Mouse (Mus musculus): ENCODE measurements at regions not wholly inside any gene's neighbourhood (a gene's known extent, or its start where the extent isn't known, plus 50 kb on each side); places are given as distances from the start of the nearest gene placed in this dataset.

DNA sequence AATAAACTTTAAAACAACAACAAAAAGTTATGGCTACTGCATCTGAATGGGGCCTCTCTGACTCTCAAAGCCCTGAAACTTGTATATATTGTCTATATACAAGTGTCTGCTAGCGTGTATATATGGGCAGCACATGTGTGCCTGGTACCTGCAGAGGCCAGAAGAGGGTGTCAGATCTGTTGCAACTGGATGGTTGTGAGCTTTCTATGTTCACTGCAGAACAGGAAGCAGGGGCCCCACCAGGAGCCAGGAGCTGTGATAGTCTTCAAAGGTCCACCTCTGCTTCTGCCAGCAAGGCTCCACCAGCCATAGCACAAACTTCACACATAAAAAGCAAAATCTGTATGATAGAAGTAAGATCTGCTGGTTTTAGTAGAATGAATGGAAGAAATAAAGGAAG is 297.1 kb upstream of the Rnaseh2b start:
- no peak for TF ChIP-seq CTCF (IDR thresholded peaks at IDR 0.05; ENCODE audit: low read depth, low read length)
- no peak for TF ChIP-seq GATA1 (IDR thresholded peaks at IDR 0.05; ENCODE audit: borderline replicate concordance, low read length)
- no peak for TF ChIP-seq TAL1 (conservative IDR thresholded peaks at IDR 0.05; ENCODE audit: low read depth, low read length)
- no peak for TF ChIP-seq POLR2AphosphoS5 (IDR thresholded peaks at IDR 0.05; ENCODE audit: insufficient replicate concordance, low read depth, low read length)

Measured in G1E (cell line).